Mouse (Mus musculus): ENCODE data around the gene Trim62. TPM values are rescaled to one million over a fixed set of nuclear protein-coding genes. Genes with fewer than 3 reads are reported as not detected.

The Trim62 gene
- polyA plus RNA-seq, 1 experiment = 0.87 TPM

DNA sequence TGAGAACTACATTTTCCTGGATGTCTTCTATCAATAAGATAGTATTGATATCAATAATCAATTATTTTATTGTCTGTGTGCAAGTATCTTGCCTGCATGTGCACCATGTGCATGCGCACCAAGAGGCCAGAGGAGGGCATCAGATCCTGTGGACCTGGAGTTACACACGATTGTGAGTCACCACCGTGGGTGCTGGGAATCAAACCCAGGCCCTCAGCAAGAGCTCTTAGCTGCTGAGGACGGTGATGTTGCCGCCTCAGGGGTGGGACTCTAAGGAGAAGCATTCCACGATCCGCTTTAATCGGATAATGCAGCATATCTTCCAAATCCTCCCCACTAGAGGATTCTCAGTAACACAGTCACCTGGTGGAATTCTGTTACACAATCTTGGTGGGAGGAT, 2.2 kb downstream of the Trim62 start:
- peaks cover 22% of the 10 kb centered on the region for H3K27me3 ChIP-seq (ENCODE audit: control insufficient read depth, insufficient read depth, insufficient read length)
- no peaks in the 10 kb centered on the region for H3K36me3 ChIP-seq (ENCODE audit: control insufficient read depth, insufficient read depth)
- no peak for TF ChIP-seq USF1 (IDR thresholded peaks at IDR 0.05; ENCODE audit: low read depth)
- no peak for TF ChIP-seq CTCF (IDR thresholded peaks at IDR 0.05; ENCODE audit: control insufficient read depth, insufficient read depth, insufficient read length)
- no peak for TF ChIP-seq CEBPB (IDR thresholded peaks at IDR 0.05; ENCODE audit: low read depth)
- no peak for TF ChIP-seq MYOD1 (IDR thresholded peaks at IDR 0.05; ENCODE audit: control insufficient read depth, insufficient read length, low read depth)
- no peak for TF ChIP-seq FOSL1 (IDR thresholded peaks at IDR 0.05; ENCODE audit: insufficient read depth, low read length, poor library complexity, severe bottlenecking)
- TF ChIP-seq MAX (IDR thresholded peaks at IDR 0.05) = no peak
- TF ChIP-seq MYOG (IDR thresholded peaks at IDR 0.05; ENCODE audit: control insufficient read depth, extremely low read depth, insufficient read length) = no peak
- H3K79me3 ChIP-seq (ENCODE audit: low read depth) = no peaks in the 10 kb centered on the region
- H3K79me2 ChIP-seq (ENCODE audit: control insufficient read depth, insufficient read depth) = no peaks in the 10 kb centered on the region
- no peak overlapping the region for H3ac ChIP-seq (ENCODE audit: control insufficient read depth, insufficient read length, low read depth)
- no peak overlapping the region for H3K4me3 ChIP-seq (ENCODE audit: insufficient read depth, poor library complexity, severe bottlenecking)

GRCm38 (mm10) chr4:128886571-128886970, 3.2 kb downstream of the Trim62 start:
- no peaks in the 10 kb centered on the region for H3K79me3 ChIP-seq (ENCODE audit: low read depth)
- TF ChIP-seq CEBPB (IDR thresholded peaks at IDR 0.05; ENCODE audit: low read depth) (no peak), CTCF (IDR thresholded peaks at IDR 0.05; ENCODE audit: control insufficient read depth, insufficient read depth, insufficient read length) (no peak), USF1 (IDR thresholded peaks at IDR 0.05; ENCODE audit: low read depth) (no peak), MAX (IDR thresholded peaks at IDR 0.05) (no peak), MYOD1 (IDR thresholded peaks at IDR 0.05; ENCODE audit: control insufficient read depth, insufficient read length, low read depth) (no peak)

DNA sequence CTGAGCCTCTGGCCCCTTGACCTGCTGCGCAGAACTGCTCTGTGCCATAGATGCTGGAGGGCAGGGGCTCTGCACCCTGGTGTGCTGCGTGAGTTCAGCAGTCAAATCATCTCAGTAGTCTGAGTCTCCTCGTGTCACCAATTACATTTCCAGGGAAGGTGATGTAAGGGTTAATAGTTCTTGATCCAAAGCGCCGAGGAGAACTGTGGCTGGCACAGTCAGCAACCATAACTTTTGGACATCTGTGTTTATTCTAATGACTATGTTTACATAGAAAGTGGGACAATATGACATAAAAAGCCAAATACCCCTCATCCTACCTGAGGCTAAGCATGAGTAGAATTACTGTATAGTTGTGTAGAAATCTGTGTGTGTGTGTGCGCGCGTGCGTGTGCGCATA, 3.6 kb downstream of the Trim62 start:
- Histone ChIP-seq H3K27me3 (ENCODE audit: control insufficient read depth, insufficient read depth, insufficient read length) (peaks cover 16% of the 10 kb centered on the region), H3K79me2 (ENCODE audit: control insufficient read depth, insufficient read depth) (no peaks in the 10 kb centered on the region), H3K36me3 (ENCODE audit: control insufficient read depth, insufficient read depth) (no peaks in the 10 kb centered on the region), H3K4me3 (ENCODE audit: insufficient read depth, poor library complexity, severe bottlenecking) (no peak overlapping the region), H3K79me3 (ENCODE audit: low read depth) (no peaks in the 10 kb centered on the region), H3ac (ENCODE audit: control insufficient read depth, insufficient read length, low read depth) (no peak overlapping the region)
- no peak for TF ChIP-seq USF1 (IDR thresholded peaks at IDR 0.05; ENCODE audit: low read depth)
- no peak for TF ChIP-seq MYOD1 (IDR thresholded peaks at IDR 0.05; ENCODE audit: control insufficient read depth, insufficient read length, low read depth)

More at GRCm38 (mm10) chr4:128886571-128886970, 3.2 kb downstream of the Trim62 start:
- Histone ChIP-seq H3K79me2 (ENCODE audit: control insufficient read depth, insufficient read depth) (no peaks in the 10 kb centered on the region), H3ac (ENCODE audit: control insufficient read depth, insufficient read length, low read depth) (no peak overlapping the region), H3K27me3 (ENCODE audit: control insufficient read depth, insufficient read depth, insufficient read length) (peaks cover 19% of the 10 kb centered on the region), H3K4me3 (ENCODE audit: insufficient read depth, poor library complexity, severe bottlenecking) (no peak overlapping the region), H3K36me3 (ENCODE audit: control insufficient read depth, insufficient read depth) (no peaks in the 10 kb centered on the region)

DNA sequence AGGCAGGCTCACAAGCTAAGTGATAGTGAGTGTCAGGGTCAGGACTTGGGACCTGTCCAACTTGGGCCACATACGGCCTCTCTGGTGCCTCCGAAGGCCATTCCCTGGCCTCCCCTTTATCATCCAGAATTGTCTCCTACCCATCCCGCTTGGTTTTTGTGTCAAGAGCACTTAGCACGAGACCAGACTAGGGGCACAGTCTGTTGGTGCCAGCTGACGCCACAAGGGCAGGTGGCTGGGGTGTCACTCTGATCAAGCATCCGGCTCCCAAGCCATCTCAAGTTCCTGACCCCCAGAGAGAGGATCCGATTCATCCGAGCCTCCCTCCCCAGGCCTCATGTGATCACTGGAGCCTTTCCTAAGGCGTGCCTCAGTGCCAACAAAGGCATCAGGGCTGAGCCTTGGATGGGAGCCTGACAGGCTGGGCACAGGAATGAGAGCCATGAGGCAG, 4.3 kb downstream of the Trim62 start:
- H3K79me2 ChIP-seq (ENCODE audit: control insufficient read depth, insufficient read depth) = no peaks in the 10 kb centered on the region
- H3ac ChIP-seq (ENCODE audit: control insufficient read depth, insufficient read length, low read depth) = no peak overlapping the region
- no peaks in the 10 kb centered on the region for H3K36me3 ChIP-seq (ENCODE audit: control insufficient read depth, insufficient read depth)
- H3K4me3 ChIP-seq (ENCODE audit: insufficient read depth, poor library complexity, severe bottlenecking) = no peak overlapping the region
- TF ChIP-seq MYOD1 (IDR thresholded peaks at IDR 0.05; ENCODE audit: control insufficient read depth, insufficient read length, low read depth) = no peak
- TF ChIP-seq CTCF (IDR thresholded peaks at IDR 0.05; ENCODE audit: control insufficient read depth, insufficient read depth, insufficient read length) = no peak
- no peak for TF ChIP-seq MYOG (IDR thresholded peaks at IDR 0.05; ENCODE audit: control insufficient read depth, extremely low read depth, insufficient read length)
- TF ChIP-seq MAX (IDR thresholded peaks at IDR 0.05) = no peak
- TF ChIP-seq FOSL1 (IDR thresholded peaks at IDR 0.05; ENCODE audit: insufficient read depth, low read length, poor library complexity, severe bottlenecking) = no peak
- TF ChIP-seq CEBPB (IDR thresholded peaks at IDR 0.05; ENCODE audit: low read depth) = no peak
- TF ChIP-seq USF1 (IDR thresholded peaks at IDR 0.05; ENCODE audit: low read depth) = no peak
- H3K27me3 ChIP-seq (ENCODE audit: control insufficient read depth, insufficient read depth, insufficient read length) = peaks cover 11% of the 10 kb centered on the region
- H3K79me3 ChIP-seq (ENCODE audit: low read depth) = no peaks in the 10 kb centered on the region

DNA sequence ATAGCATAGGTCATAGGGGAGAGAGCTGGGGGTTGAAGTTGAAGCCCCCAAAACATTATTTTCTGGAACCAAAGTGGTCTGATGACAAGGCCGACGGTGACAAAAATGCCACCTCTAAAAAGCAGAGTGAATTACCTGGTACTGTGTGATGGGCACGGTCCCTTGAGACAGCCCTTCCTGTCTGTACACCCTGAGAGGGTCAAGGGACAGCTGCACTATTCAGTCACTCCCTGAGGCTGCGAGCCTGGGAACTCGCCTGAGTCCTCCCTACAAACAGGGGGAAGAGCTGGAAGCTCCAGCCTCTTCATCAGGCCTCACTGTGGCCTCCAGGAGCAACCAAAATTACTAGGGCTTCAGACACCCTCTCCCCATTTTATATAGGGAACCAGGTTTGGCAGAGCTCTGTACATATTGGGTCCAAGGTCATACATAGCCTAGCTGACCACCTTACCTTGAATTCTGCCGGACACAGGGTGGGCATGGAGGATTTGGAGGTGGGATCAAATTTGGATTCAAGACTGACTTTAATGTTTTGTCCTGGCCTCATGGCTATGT, 5.1 kb downstream of the Trim62 start:
- no peak overlapping the region for H3ac ChIP-seq (ENCODE audit: control insufficient read depth, insufficient read length, low read depth)
- H3K36me3 ChIP-seq (ENCODE audit: control insufficient read depth, insufficient read depth) = no peaks in the 10 kb centered on the region
- TF ChIP-seq MYOG (IDR thresholded peaks at IDR 0.05; ENCODE audit: control insufficient read depth, extremely low read depth, insufficient read length) = no peak
- no peak for TF ChIP-seq MAX (IDR thresholded peaks at IDR 0.05)
- no peak for TF ChIP-seq FOSL1 (IDR thresholded peaks at IDR 0.05; ENCODE audit: insufficient read depth, low read length, poor library complexity, severe bottlenecking)
- no peak for TF ChIP-seq USF1 (IDR thresholded peaks at IDR 0.05; ENCODE audit: low read depth)
- TF ChIP-seq MYOD1 (IDR thresholded peaks at IDR 0.05; ENCODE audit: control insufficient read depth, insufficient read length, low read depth) = no peak
- TF ChIP-seq CEBPB (IDR thresholded peaks at IDR 0.05; ENCODE audit: low read depth) = no peak
- H3K79me3 ChIP-seq (ENCODE audit: low read depth) = no peaks in the 10 kb centered on the region
- no peaks in the 10 kb centered on the region for H3K79me2 ChIP-seq (ENCODE audit: control insufficient read depth, insufficient read depth)
- H3K27me3 ChIP-seq (ENCODE audit: control insufficient read depth, insufficient read depth, insufficient read length) = peaks cover 18% of the 10 kb centered on the region
- no peak overlapping the region for H3K4me3 ChIP-seq (ENCODE audit: insufficient read depth, poor library complexity, severe bottlenecking)
